Mouse (Mus musculus) megakaryocyte-erythroid progenitor cell, adult 5-6 weeks (primary cell): ENCODE results near the gene Osgin1. TPM values are rescaled to one million over a fixed set of nuclear protein-coding genes. Genes with fewer than 3 reads are reported as not detected.

ENCODE experiments used
- ATAC-seq: replicated peaks from 2 replicates; pipeline ENCODE4 v1.8.0; 2016; ENCODE audit warnings: mild to moderate bottlenecking, inconsistent platforms; ENCODE audit not compliant: severe bottlenecking, poor library complexity, low FRiP score, low TSS enrichment
- total RNA-seq, 2 experiments: library from RNA; stranded (forward) in 1 of 2; stranded (reverse) in 1 of 2; fragments of 200-1000, 215-1000 nt in 1 of 2; fragments of >200 nt in 1 of 2; fragmentation: Nextera tagmentation in 1 of 2; gene quantifications; 2 replicates each; pipeline ENCODE4 v1.2.3; 2014 to 2017

Osgin1 gene
- total RNA-seq, 2 experiments from 2014 or later: not detected

- ATAC-seq: no peak
These were observed 50.4 kb downstream of the Osgin1 start for GRCm38 (mm10) chr8:119484145-119484896.

- ATAC-seq: no peak
These were observed 53.2 kb downstream of the Osgin1 start for GRCm38 (mm10) chr8:119487093-119487492.

Other genes starting within 250 kb of the Osgin1 start
- 89.2 and 116 TPM in 2 replicates for gene Hsbp1, start 89.6 kb upstream of the Osgin1 start, total RNA-seq (2014; fragmentation: Nextera tagmentation)
- 103 and 110 TPM in 2 replicates for gene Hsbp1, start 89.6 kb upstream of the Osgin1 start, total RNA-seq (2017)
- 5.9 and 9.0 TPM in 2 replicates for gene Mlycd, start 39.2 kb upstream of the Osgin1 start, total RNA-seq (2014; fragmentation: Nextera tagmentation)
- gene Mlycd, start 39.2 kb upstream of the Osgin1 start, total RNA-seq (2017): 5.8 and 6.2 TPM in 2 replicates
- not detected in 2 replicates for gene Necab2, start 12.6 kb downstream of the Osgin1 start, total RNA-seq (2014; fragmentation: Nextera tagmentation)
- not detected in 2 replicates for gene Necab2, start 12.6 kb downstream of the Osgin1 start, total RNA-seq (2017)
- gene Slc38a8, start 67.6 kb downstream of the Osgin1 start, total RNA-seq (2014; fragmentation: Nextera tagmentation): not detected in 2 replicates
- 0.38 TPM in 1 of 2 replicates, not detected in the other for gene Slc38a8, start 67.6 kb downstream of the Osgin1 start, total RNA-seq (2017)
- 58.2 and 97.1 TPM in 2 replicates for gene Mbtps1, start 124.6 kb downstream of the Osgin1 start, total RNA-seq (2014; fragmentation: Nextera tagmentation)
- gene Mbtps1, start 124.6 kb downstream of the Osgin1 start, total RNA-seq (2017): 35.4 and 36.7 TPM in 2 replicates
- 22.6 and 32.0 TPM in 2 replicates for gene Hsdl1, start 141.1 kb downstream of the Osgin1 start, total RNA-seq (2014; fragmentation: Nextera tagmentation)
- gene Hsdl1, start 141.1 kb downstream of the Osgin1 start, total RNA-seq (2017): 36.1 and 52.6 TPM in 2 replicates
- gene Dnaaf1, start 141.1 kb downstream of the Osgin1 start, total RNA-seq (2014; fragmentation: Nextera tagmentation): 0.24 TPM in 1 of 2 replicates, not detected in the other
- 0.38 TPM in 1 of 2 replicates, not detected in the other for gene Dnaaf1, start 141.1 kb downstream of the Osgin1 start, total RNA-seq (2017)
- 23.5 and 24.6 TPM in 2 replicates for gene Taf1c, start 171.1 kb downstream of the Osgin1 start, total RNA-seq (2014; fragmentation: Nextera tagmentation)
- 18.5 and 21.8 TPM in 2 replicates for gene Taf1c, start 171.1 kb downstream of the Osgin1 start, total RNA-seq (2017)
- gene Adad2, start 178.6 kb downstream of the Osgin1 start, total RNA-seq (2014; fragmentation: Nextera tagmentation): not detected in 2 replicates
- not detected in 2 replicates for gene Adad2, start 178.6 kb downstream of the Osgin1 start, total RNA-seq (2017)
- not detected in 2 replicates for gene Kcng4, start 201.6 kb downstream of the Osgin1 start, total RNA-seq (2014; fragmentation: Nextera tagmentation)
- not detected in 2 replicates for gene Kcng4, start 201.6 kb downstream of the Osgin1 start, total RNA-seq (2017)
- not detected in 2 replicates for gene Wfdc1, start 232.2 kb downstream of the Osgin1 start, total RNA-seq (2014; fragmentation: Nextera tagmentation)
- not detected in 2 replicates for gene Wfdc1, start 232.2 kb downstream of the Osgin1 start, total RNA-seq (2017)